Mouse (Mus musculus) liver, embryonic 14.5 days (tissue): ENCODE measurements around the gene Tmppe.

Experiments
- CTCF ChIP-seq: IDR thresholded peaks from 2 replicates; pipeline ENCODE4 v1.5.1; 2016; ENCODE audit warnings: antibody characterized with exemption, low read depth, control low read depth
- EP300 ChIP-seq: IDR thresholded peaks from 2 replicates; pipeline ENCODE4 v1.6.1; 2016; ENCODE audit warnings: antibody characterized with exemption, low read depth

DNA sequence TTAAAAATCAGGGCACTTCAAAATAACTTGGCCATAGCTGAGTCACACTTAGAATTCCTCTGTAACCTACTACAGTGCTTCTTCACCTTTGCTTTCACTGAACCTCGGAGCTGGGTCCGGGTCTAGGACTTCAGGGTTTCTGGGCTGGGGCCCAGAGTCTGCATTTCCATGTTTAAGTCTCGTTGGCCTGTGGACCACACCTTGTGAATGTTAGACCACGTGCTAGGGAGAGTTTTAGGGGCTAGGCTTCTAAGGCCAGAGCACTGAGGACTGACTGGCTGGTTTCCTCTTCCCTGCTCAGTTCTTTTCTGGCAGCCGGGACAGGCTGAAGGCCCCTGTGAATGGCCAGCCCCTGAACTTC is 337 bp upstream of the Tmppe start:
- no peak for TF ChIP-seq CTCF
- no peak for TF ChIP-seq EP300
